Mouse (Mus musculus): ENCODE measurements around the gene 2310057N15Rik.
"Not testable (repeated sequence)": the region's sequence is repeated elsewhere in the genome, so short reads cannot be mapped to it uniquely, and the experiment has no call there.

2310057N15Rik gene

DNA sequence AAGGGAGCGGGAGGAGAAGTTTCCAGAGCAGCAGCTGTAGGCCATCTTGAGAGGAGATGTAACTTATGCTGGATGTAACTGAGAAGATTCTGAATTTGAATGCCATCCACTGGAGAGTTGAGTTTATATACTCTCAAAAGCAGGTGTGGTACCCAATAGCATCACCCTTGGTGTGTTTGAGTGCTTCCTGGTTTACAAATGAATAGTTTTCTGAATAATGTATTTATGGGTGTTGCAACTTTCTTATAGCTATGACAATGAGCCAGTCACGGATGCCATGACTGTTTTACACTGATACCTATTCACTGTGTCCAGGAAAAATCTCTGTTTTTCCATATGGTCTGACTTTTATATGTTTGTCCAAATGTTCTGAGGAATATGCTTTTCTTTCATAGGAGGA is at the start of gene 2310057N15Rik:
TSS of gene 2310057N15Rik (minus strand) at position 101 of the 400 bp plus-strand sequence.
- no peak for DNase-seq (ENCODE audit: low spot score in 2 of 2)

DNA sequence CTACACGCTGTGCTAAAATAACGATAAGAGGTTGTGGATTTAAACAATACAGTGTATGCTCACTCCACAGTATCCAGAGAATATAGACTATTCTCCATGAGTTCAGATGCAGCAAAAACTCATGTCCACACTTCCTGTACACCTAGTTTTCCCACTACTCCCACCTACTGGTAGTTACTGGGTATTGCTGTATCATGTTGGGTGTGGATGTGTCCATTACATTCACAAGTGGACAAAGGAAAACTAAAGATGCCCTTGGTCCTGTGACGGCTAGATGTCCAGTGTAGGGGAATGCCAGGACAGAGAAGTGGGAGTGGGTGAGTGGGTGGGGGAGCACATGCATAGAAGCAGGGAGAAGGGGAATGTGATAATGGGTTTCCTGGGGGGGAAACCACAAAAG is 49.7 kb upstream of the 2310057N15Rik start:
- no peak for DNase-seq (ENCODE audit: low spot score in 2 of 2)

DNA sequence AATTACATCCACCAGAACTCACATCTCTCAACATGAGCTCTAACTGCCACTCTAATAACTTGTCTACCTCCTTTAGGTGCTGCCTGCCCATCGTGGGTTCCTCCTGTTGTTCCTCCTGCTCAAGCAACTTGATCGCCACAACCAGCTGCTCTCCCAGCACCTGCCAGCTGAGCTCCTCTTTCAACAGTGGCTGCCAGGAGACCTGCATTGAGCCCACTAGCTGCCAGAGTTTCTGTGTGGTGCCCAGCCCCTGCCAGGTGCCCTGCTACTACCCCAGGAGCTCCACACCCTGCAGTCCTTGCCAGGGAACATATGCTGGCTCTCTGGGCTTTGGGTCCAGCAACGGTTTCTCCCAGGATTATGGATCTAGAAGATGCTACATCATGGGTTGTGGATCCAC is 46.1 kb upstream of the 2310057N15Rik start, which contains the start of gene Krtap15:
TSS of gene Krtap15 (plus strand) at position 150 of the 400 bp plus-strand sequence.
- no peak for DNase-seq (ENCODE audit: low spot score in 2 of 2)

DNA sequence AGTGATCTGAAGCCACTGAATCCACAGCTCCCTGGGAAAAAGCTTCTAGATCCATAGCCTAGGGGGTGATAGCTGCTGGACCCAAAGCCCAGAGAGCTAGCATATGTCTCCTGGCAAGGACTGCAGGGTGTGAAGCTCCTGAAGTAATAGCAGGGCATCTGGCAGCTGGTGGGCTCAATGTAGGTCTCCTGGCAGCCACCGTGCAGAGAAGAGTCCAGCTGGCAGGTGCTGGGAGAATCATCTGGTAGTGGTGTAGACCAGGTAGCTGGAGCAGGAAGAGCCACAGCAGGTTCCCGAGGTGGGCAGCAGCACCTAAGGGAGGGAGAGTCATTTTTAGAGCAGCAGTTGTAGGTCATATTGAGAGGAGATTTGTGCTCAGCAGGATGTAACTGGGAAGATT is 37.8 kb upstream of the 2310057N15Rik start, which contains the start of gene Gm20741:
TSS of gene Gm20741 (minus strand) at position 394 of the 400 bp plus-strand sequence.
- no peak for DNase-seq (ENCODE audit: low spot score in 2 of 2)

DNA sequence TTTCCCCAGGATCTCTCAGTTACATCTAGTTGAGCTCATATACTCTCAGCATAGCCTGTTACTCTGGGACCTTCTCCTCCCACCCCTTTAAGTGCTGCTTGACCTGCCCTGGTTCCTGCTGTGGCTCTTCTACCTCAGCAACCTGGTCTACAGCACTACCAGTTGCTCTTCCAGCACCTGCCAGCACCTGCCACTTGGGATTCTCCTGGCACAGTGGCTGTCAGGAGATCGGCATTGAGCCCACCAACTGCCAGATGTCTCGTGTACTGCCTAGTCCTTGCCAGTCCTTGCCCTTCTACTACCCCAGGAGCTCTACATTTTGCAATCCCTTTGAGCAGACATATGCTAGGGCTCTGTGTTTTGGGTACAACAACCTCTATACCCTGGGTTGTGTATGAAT is 12.8 kb upstream of the 2310057N15Rik start:
- DNase-seq (ENCODE audit: low spot score in 2 of 2): no peak

DNA sequence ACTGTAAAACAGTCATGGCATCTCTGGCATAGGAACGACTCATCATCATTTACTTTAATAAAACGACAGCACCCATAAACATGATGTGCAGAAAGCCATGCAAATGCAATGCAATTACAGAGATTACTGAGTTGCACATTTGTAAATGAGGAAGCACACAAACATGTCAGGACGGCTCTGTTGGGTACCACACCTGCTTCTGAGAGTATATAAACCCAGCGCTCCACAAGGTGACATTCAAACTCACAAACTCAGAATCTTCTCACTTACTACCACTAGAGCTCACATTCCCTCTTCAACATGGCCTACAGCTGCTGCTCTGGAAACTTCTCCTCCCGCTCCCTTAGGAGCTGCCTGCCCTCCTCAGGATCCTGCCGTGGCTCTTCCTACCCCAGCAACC is 3.6 kb upstream of the 2310057N15Rik start, which contains the start of gene Gm5965:
TSS of gene Gm5965 (plus strand) at position 301 of the 400 bp plus-strand sequence.
- no peak for DNase-seq (ENCODE audit: low spot score in 2 of 2)

DNA sequence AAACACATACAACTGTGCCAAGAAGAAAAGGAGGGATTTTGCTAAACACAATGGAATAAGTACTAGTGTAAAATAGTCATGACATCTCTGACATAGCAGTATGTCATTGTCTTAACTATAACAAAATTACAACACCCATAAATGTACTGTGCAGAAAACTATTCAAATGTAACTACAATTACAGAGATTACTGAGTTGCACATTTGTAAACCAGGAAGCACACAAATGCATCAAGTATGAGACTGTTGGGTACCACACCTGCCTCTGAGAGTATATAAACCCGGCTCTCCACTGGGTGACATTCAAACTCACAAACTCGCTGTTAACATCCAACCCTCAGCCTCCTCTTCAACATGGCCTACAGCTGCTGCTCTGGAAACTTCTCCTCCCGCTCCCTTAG is 15.5 kb downstream of the 2310057N15Rik start, which contains the start of gene 2310034C09Rik:
TSS of gene 2310034C09Rik (plus strand) at position 301 of the 400 bp plus-strand sequence.
- DNase-seq (ENCODE audit: low spot score in 2 of 2): not testable (repeated sequence)

DNA sequence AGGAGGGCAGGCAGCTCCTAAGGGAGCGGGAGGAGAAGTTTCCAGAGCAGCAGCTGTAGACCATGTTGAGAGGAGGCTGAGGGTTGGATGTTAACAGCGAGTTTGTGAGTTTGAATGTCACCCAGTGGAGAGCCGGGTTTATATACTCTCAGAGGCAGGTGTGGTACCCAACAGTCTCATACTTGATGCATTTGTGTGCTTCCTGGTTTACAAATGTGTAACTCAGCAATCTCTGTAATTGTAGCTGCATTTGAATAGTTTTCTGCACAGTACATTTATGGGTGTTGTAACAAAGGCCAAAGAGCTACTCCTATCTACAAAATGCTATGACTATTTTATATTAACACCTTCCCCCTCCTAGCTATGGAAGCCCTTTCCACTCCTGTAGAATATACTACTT is 22.5 kb downstream of the 2310057N15Rik start, which contains the start of gene Krtap13:
TSS of gene Krtap13 (minus strand) at position 101 of the 400 bp plus-strand sequence.
- DNase-seq (ENCODE audit: low spot score in 2 of 2): not testable (repeated sequence)

DNA sequence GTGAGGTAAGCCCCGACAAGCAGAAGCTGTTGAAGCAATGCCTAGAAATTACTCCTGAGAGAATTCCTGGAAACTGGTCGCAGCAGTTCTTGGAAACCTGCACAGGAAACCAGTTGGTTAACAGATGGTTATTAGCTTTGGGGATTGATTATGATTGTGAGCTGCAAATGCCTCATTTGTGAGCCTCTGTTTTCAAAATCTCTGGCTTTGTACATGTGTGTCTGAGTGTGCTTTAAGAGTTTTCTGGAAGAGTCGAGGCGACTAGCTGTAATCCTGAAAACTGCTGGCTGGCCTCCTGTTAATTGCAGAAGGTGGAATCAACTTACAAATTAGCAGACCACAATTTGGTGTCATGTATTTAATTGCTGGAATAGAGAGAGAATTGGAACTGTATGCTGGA is 26.1 kb downstream of the 2310057N15Rik start:
- DNase-seq (ENCODE audit: low spot score in 2 of 2): no peak

DNA sequence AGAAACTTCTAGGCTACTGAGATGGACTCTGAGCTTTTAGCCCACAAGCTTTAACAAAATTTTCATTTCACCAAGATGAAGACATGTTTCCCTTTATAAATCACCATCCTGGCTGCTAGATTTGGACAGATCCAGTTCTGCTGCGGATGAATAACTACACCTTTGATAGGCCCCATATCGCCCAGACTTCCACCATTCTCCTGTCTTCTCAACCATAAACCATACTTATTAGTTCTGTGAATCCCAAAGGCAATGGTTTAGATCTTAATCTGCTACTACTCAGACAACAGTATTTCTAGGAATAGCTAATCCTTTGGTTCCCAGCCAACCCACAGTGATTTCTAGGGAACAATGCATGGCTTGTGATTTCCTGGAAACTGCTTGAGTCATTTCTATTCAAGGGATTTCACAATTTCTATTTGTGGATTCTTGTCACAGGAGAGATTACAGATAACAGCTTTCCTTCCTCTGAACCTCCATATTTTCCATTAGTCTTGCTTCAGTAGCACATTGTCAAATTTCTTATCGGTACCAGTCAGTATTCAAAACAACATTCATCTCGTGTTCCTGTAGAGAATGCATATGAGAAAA is 29.2 kb downstream of the 2310057N15Rik start:
- no peak for DNase-seq (ENCODE audit: low spot score in 2 of 2)

DNA sequence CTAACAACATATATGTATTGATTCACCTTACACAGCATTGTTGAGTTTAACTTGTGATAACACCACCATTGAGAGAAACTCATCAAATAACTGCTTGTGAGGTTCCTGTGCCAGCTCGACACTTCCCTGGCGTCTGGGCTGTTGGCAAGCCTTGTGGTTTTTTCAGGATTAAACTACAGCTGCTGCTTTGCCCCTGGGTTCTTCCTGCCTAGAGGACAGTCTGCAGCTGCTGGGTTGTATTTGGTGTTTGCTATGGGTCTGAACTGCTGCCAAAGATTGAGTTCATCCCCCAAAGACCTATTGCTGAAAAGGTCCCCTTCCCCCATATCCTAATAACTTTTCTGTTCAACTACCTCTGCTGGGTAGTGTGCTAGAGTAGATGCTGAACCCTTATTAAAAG is 38.6 kb downstream of the 2310057N15Rik start:
- DNase-seq (ENCODE audit: low spot score in 2 of 2): no peak

DNA sequence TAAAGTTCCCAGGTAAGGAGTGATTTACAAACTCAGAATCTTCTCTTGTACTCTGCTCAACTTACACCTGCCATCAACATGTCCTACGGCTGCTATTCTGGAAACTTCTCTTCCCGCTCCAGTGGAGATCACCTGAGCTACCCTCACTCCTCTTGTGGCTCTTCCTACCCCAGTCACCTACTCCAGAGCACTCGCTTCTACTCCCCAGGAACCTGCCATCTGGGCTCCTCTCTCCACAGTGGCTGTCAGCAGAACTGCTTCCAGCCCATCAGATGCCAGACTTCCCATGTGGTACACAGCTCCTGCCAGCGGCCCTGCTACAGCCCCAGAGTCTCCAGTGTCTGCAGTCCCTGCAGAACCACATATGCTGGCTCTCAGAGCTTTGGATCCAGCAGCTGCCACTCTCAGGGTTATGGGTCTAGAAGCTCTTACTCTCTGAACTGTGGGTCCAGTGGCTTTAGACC is 45.2 kb downstream of the 2310057N15Rik start, which contains the start of gene Krtap13-1:
TSS of gene Krtap13-1 (plus strand) at position 51 of the 464 bp plus-strand sequence.
- no peak for DNase-seq (ENCODE audit: low spot score in 2 of 2)

Data from frontal cortex, postnatal 14 days (tissue).